Mouse (Mus musculus) megakaryocyte, embryonic 14.5 days (primary cell): ENCODE results near the gene Smarcd2. TPM values are rescaled to one million over a fixed set of nuclear protein-coding genes. Genes with fewer than 3 reads are reported as not detected.

Source experiments
- H3K27me3 ChIP-seq: replicated peaks from 2 replicates; pipeline ENCODE3; 2012; ENCODE audit warnings: inconsistent platforms
- H3K36me3 ChIP-seq: replicated peaks from 2 replicates; pipeline ENCODE3; 2012; ENCODE audit warnings: low read length, inconsistent platforms, mixed read lengths
- H3K4me1 ChIP-seq: 2 replicates; pipeline ENCODE4 v1.6.1; 2012; ENCODE audit warnings: inconsistent platforms
- H3K4me3 ChIP-seq: replicated peaks from 2 replicates; pipeline ENCODE3; 2012; ENCODE audit warnings: moderate library complexity, mild to moderate bottlenecking, inconsistent platforms
- H3K9me3 ChIP-seq: 2 replicates; pipeline ENCODE4 v1.6.1; 2012; ENCODE audit warnings: inconsistent platforms
- FLI1 ChIP-seq: IDR thresholded peaks from 2 replicates; pipeline ENCODE4 v1.6.1; 2012; ENCODE audit warnings: low read length, inconsistent platforms, mixed read lengths
- GATA1 ChIP-seq: IDR thresholded peaks from 3 replicates; pipeline ENCODE4 v1.6.1; 2012; ENCODE audit warnings: mixed read lengths, low read length, inconsistent platforms, borderline replicate concordance
- polyA plus RNA-seq: library from polyadenylated mRNA; stranded (reverse); fragments of >175 nt; gene quantifications from 2 replicates; pipeline ENCODE4 v1.2.3, GENCODE M21; 2012; ENCODE audit warnings: low replicate concordance; ENCODE audit not compliant: insufficient read depth

The Smarcd2 gene
- polyA plus RNA-seq, 1 experiment = 51.3 TPM

- no peaks in the 10 kb centered on the region for H3K9me3 ChIP-seq
- H3K4me1 ChIP-seq = peaks cover 4% of the 10 kb centered on the region; the same call in 1 of the 2 replicates
- H3K27me3 ChIP-seq = peaks cover 31% of the 10 kb centered on the region
- TF ChIP-seq GATA1 (no peak), FLI1 (no peak)
- H3K4me3 ChIP-seq = no peak overlapping the region
- no peaks in the 10 kb centered on the region for H3K36me3 ChIP-seq
Measured at GRCm38 (mm10) chr11:106305348-106306064, 32.7 kb upstream of the Smarcd2 start.

- TF ChIP-seq GATA1 (no peak), FLI1 (no peak)
- H3K36me3 ChIP-seq = no peaks in the 10 kb centered on the region
- H3K27me3 ChIP-seq = peaks cover 42% of the 10 kb centered on the region
- peaks cover 4% of the 10 kb centered on the region; the same call in 1 of the 2 replicates for H3K4me1 ChIP-seq
- no peak overlapping the region for H3K4me3 ChIP-seq
- 0 out of 2 replicates have a peak, but pooled peaks cover 1% of the 10 kb centered on the region for H3K9me3 ChIP-seq
Measured at GRCm38 (mm10) chr11:106302634-106303033, 29.9 kb upstream of the Smarcd2 start.

- Histone ChIP-seq H3K9me3 (0 out of 2 replicates have a peak, but pooled peaks cover 5% of the 10 kb centered on the region), H3K27me3 (peaks cover 43% of the 10 kb centered on the region), H3K4me3 (no peak within 1 kb of the TSS), H3K36me3 (no peaks in the 10 kb centered on the region), H3K4me1 (peaks cover 4% of the 10 kb centered on the region; the same call in 1 of the 2 replicates)
- no peak for TF ChIP-seq GATA1
- TF ChIP-seq FLI1 = no peak
Measured at GRCm38 (mm10) chr11:106301765-106302164, 29.0 kb upstream of the Smarcd2 start, which contains the start of gene Gh. TSS of gene Gh (minus strand) at chr11:106301865.

- Histone ChIP-seq H3K9me3 (peaks cover 8% of the 10 kb centered on the region), H3K4me3 (no peak overlapping the region), H3K36me3 (no peaks in the 10 kb centered on the region), H3K27me3 (peaks cover 10% of the 10 kb centered on the region), H3K4me1 (no peaks in the 10 kb centered on the region)
- TF ChIP-seq GATA1 (no peak), FLI1 (no peak)
Measured at GRCm38 (mm10) chr11:106291861-106292260, 19.1 kb upstream of the Smarcd2 start.

- H3K27me3 ChIP-seq = peaks cover 18% of the 10 kb centered on the region
- no peaks in the 10 kb centered on the region for H3K36me3 ChIP-seq
- peaks cover 8% of the 10 kb centered on the region for H3K9me3 ChIP-seq
- H3K4me1 ChIP-seq = no peaks in the 10 kb centered on the region
- no peak overlapping the region for H3K4me3 ChIP-seq
- no peak for TF ChIP-seq GATA1
- TF ChIP-seq FLI1 = no peak
Measured at GRCm38 (mm10) chr11:106290376-106290775, 17.6 kb upstream of the Smarcd2 start.

GRCm38 (mm10) chr11:106289369-106289768 is 16.6 kb upstream of the Smarcd2 start:
- Histone ChIP-seq H3K27me3 (peaks cover 28% of the 10 kb centered on the region), H3K4me3 (no peak overlapping the region), H3K36me3 (no peaks in the 10 kb centered on the region), H3K9me3 (peaks cover 8% of the 10 kb centered on the region), H3K4me1 (peaks cover 2% of the 10 kb centered on the region; the same call in 1 of the 2 replicates)
- TF ChIP-seq FLI1 = no peak
- no peak for TF ChIP-seq GATA1

- H3K4me3 ChIP-seq = no peak overlapping the region
- 0 out of 2 replicates have a peak, but pooled peaks cover 5% of the 10 kb centered on the region for H3K9me3 ChIP-seq
- H3K27me3 ChIP-seq = peaks cover 42% of the 10 kb centered on the region
- no peak for TF ChIP-seq FLI1
- no peak for TF ChIP-seq GATA1
- peaks cover 9% of the 10 kb centered on the region; the same call in 1 of the 2 replicates for H3K4me1 ChIP-seq
- H3K36me3 ChIP-seq = no peaks in the 10 kb centered on the region
Measured at GRCm38 (mm10) chr11:106286987-106287386, 14.2 kb upstream of the Smarcd2 start.

- H3K9me3 ChIP-seq = no peaks in the 10 kb centered on the region
- H3K36me3 ChIP-seq = no peaks in the 10 kb centered on the region
- H3K27me3 ChIP-seq = peaks cover 48% of the 10 kb centered on the region
- TF ChIP-seq GATA1 = no peak
- TF ChIP-seq FLI1 = no peak
- no peak overlapping the region for H3K4me3 ChIP-seq
- peaks cover 9% of the 10 kb centered on the region; the same call in 1 of the 2 replicates for H3K4me1 ChIP-seq
Measured at GRCm38 (mm10) chr11:106286206-106286605, 13.4 kb upstream of the Smarcd2 start.

GRCm38 (mm10) chr11:106284126-106284525 is 11.4 kb upstream of the Smarcd2 start:
- Histone ChIP-seq H3K4me1 (peaks cover 9% of the 10 kb centered on the region; the same call in 1 of the 2 replicates), H3K27me3 (peaks cover 51% of the 10 kb centered on the region), H3K9me3 (no peaks in the 10 kb centered on the region), H3K4me3 (no peak overlapping the region), H3K36me3 (no peaks in the 10 kb centered on the region)
- no peak for TF ChIP-seq FLI1

GRCm38 (mm10) chr11:106283371-106283770 is 10.6 kb upstream of the Smarcd2 start:
- H3K27me3 ChIP-seq = peaks cover 53% of the 10 kb centered on the region
- TF ChIP-seq GATA1 (no peak), FLI1 (no peak)
- H3K4me1 ChIP-seq = peaks cover 9% of the 10 kb centered on the region; the same call in 1 of the 2 replicates
- no peak overlapping the region for H3K4me3 ChIP-seq
- H3K36me3 ChIP-seq = no peaks in the 10 kb centered on the region
- H3K9me3 ChIP-seq = no peaks in the 10 kb centered on the region

- TF ChIP-seq FLI1 (no peak), GATA1 (no peak)
- Histone ChIP-seq H3K4me3 (no peak overlapping the region), H3K4me1 (peaks cover 17% of the 10 kb centered on the region), H3K27me3 (peaks cover 50% of the 10 kb centered on the region), H3K9me3 (no peaks in the 10 kb centered on the region), H3K36me3 (no peaks in the 10 kb centered on the region)
Measured at GRCm38 (mm10) chr11:106282452-106282851, 9.7 kb upstream of the Smarcd2 start.
